Mouse (Mus musculus) myocyte (in vitro differentiated cells): ENCODE data around the gene Olfr986. TPM values are rescaled to one million over a fixed set of nuclear protein-coding genes. Genes with fewer than 3 reads are reported as not detected.
A peak's percentile ranks its signal among the peaks of the same experiment; 100 is the strongest.
"Not testable (repeated sequence)": the region's sequence is repeated elsewhere in the genome, so short reads cannot be mapped to it uniquely, and the experiment has no call there.

ENCODE experiments used
- H3K27me3 ChIP-seq: one replicate; pipeline ENCODE4 v1.6.1; 2011; ENCODE audit not compliant: control insufficient read depth, insufficient read depth, insufficient read length
- H3K36me3 ChIP-seq: one replicate; pipeline ENCODE4 v1.6.1; 2011; ENCODE audit not compliant: control insufficient read depth, insufficient read depth
- H3K4me2 ChIP-seq: one replicate; pipeline ENCODE4 v1.6.1; 2011; ENCODE audit warnings: low read depth, control low read depth
- H3K4me3 ChIP-seq: one replicate; pipeline ENCODE4 v1.5.1; 2011; ENCODE audit warnings: mild to moderate bottlenecking, control low read depth, moderate library complexity
- H3K79me2 ChIP-seq: one replicate; pipeline ENCODE4 v1.6.1; 2011; ENCODE audit not compliant: control insufficient read depth, insufficient read depth
- H3ac ChIP-seq: one replicate; pipeline ENCODE4 v1.6.1; 2011; ENCODE audit not compliant: control insufficient read depth, insufficient read length
- CEBPB ChIP-seq: IDR thresholded peaks from 2 replicates; pipeline ENCODE4 v1.6.1; 2011; ENCODE audit warnings: mild to moderate bottlenecking, moderate library complexity; ENCODE audit not compliant: poor library complexity, insufficient read depth, severe bottlenecking
- E2F4 ChIP-seq: IDR thresholded peaks from one replicate; pipeline ENCODE4 v1.6.1; 2011; ENCODE audit warnings: mild to moderate bottlenecking, control low read depth, moderate library complexity; ENCODE audit not compliant: insufficient read depth
- MAX ChIP-seq: IDR thresholded peaks from one replicate; pipeline ENCODE4 v1.6.1; 2011; ENCODE audit warnings: low read depth, mild to moderate bottlenecking, control low read depth
- MYOD1 ChIP-seq, 3 experiments: IDR thresholded peaks; one replicate each; pipeline ENCODE4 v1.6.1; 2011; ENCODE audit warnings: control low read depth in 2 of 3, low read depth in 2 of 3, mild to moderate bottlenecking in 2 of 3, moderate library complexity in 1 of 3; ENCODE audit not compliant: insufficient read length in 2 of 3, control insufficient read depth in 1 of 3
- MYOG ChIP-seq, 3 experiments: IDR thresholded peaks; one replicate each; pipeline ENCODE4 v1.6.1; 2011; ENCODE audit warnings: control low read depth in 2 of 3, low read depth in 2 of 3, mild to moderate bottlenecking in 2 of 3; ENCODE audit not compliant: insufficient read length in 2 of 3, control insufficient read depth in 1 of 3, insufficient read depth in 1 of 3
- POLR2A ChIP-seq: IDR thresholded peaks from one replicate; pipeline ENCODE4 v1.6.1; 2011; ENCODE audit warnings: low read depth, mild to moderate bottlenecking, control low read depth, moderate library complexity; ENCODE audit not compliant: insufficient read length
- POLR2AphosphoS2 ChIP-seq: IDR thresholded peaks from one replicate; pipeline ENCODE4 v1.6.1; 2011; ENCODE audit warnings: low read depth, control low read depth; ENCODE audit not compliant: insufficient read length
- REST ChIP-seq: IDR thresholded peaks from one replicate; pipeline ENCODE4 v1.6.1; 2011; ENCODE audit warnings: mild to moderate bottlenecking, control low read depth, moderate library complexity; ENCODE audit not compliant: insufficient read depth, insufficient read length
- SRF ChIP-seq: IDR thresholded peaks from one replicate; pipeline ENCODE4 v1.6.1; 2011; ENCODE audit warnings: low read depth; ENCODE audit not compliant: control insufficient read depth, insufficient read length
- TCF12 ChIP-seq: IDR thresholded peaks from one replicate; pipeline ENCODE4 v1.6.1; 2011; ENCODE audit warnings: mild to moderate bottlenecking, control low read depth; ENCODE audit not compliant: poor library complexity, insufficient read depth, severe bottlenecking
- TCF3 ChIP-seq: IDR thresholded peaks from one replicate; pipeline ENCODE4 v1.6.1; 2011; ENCODE audit warnings: low read depth, control low read depth; ENCODE audit not compliant: insufficient read length
- USF1 ChIP-seq: IDR thresholded peaks from one replicate; pipeline ENCODE4 v1.6.1; 2011; ENCODE audit warnings: low read depth, mild to moderate bottlenecking, control low read depth, moderate library complexity
- polyA plus RNA-seq: library from polyadenylated mRNA; unstranded; fragments of >200 nt; fragmentation: generic; extraction: Trizol; gene quantifications from one replicate; pipeline ENCODE4 v1.2.1, GENCODE M21; 2012; ENCODE audit warnings: missing spikeins

The Olfr986 gene
- polyA plus RNA-seq, 1 experiment = not detected

DNA sequence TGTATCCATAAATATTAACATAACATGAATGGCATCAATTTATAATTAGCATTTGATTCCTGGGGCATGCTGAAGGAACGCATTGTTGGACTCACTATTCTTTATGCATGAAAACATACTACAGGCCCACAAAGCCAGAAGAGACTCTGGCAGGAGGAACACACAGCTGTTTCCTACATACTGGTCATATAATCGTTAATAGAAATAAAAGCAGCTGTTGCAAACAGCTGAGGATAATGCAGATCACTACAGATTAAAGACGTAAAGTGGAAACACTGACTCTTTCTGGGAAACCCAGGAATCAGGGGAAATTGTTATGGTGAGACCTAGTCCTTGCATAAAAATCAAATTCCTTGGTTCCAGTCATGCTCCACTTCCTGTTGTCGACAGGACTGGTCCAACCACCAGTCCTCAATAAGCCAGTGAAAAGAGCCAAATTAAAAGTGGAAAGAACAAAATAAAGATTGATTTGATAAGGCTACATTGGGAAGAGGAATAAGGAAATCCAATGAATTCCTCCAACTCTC, 25.5 kb upstream of the Olfr986 start:
- peak; percentile 12 for TF ChIP-seq TCF12
- no peak for TF ChIP-seq CEBPB
- TF ChIP-seq MYOD1 (IDR thresholded peaks at IDR 0.05; ENCODE audit: control insufficient read depth in 1 of 3, insufficient read length in 2 of 3, low read depth in 2 of 3) = peak in 1 of 3 experiments; percentile 28
- TF ChIP-seq E2F4 = no peak
- TF ChIP-seq MAX = no peak
- no peak for TF ChIP-seq REST
- peak in 1 of 3 experiments; percentile 30 for TF ChIP-seq MYOG (IDR thresholded peaks at IDR 0.05; ENCODE audit: control insufficient read depth in 1 of 3, insufficient read depth in 1 of 3, insufficient read length in 2 of 3, low read depth in 2 of 3)
- no peak for TF ChIP-seq USF1
- no peak for TF ChIP-seq POLR2A
- TF ChIP-seq SRF = no peak
- H3K36me3 ChIP-seq = no peaks in the 10 kb centered on the region
- no peak overlapping the region for H3K4me3 ChIP-seq
- no peaks in the 10 kb centered on the region for H3K79me2 ChIP-seq
- H3K27me3 ChIP-seq = peaks cover 3% of the 10 kb centered on the region
- peak overlapping the region; percentile 2 for H3K4me2 ChIP-seq
- no peak overlapping the region for H3ac ChIP-seq

DNA sequence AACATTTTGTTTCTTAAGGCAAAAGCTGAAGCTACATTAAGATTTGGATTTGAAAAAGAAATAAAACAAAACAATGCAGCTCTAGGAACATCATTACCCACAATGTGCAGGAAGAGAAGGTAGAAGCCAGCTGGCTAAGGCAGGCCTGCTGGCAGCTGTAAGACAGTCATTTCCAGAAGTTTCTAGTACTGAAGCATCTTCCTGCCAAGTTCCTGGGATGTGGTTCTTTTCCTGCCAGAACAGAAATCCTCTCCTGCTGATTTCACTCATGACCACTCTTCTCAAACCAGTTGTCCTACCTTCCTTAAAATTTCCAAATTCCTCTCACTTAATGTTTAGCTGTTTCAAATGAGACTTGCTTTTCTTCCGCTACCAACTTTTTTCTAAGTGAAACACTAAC, 14.3 kb upstream of the Olfr986 start:
- Histone ChIP-seq H3K4me3 (no peak overlapping the region), H3ac (no peak overlapping the region), H3K4me2 (no peak overlapping the region), H3K36me3 (no peaks in the 10 kb centered on the region), H3K79me2 (no peaks in the 10 kb centered on the region), H3K27me3 (peaks cover 3% of the 10 kb centered on the region)
- TF ChIP-seq POLR2A = no peak
- no peak for TF ChIP-seq MAX
- no peak for TF ChIP-seq E2F4
- no peak for TF ChIP-seq MYOD1 (IDR thresholded peaks at IDR 0.05; ENCODE audit: control insufficient read depth in 1 of 3, insufficient read length in 2 of 3, low read depth in 2 of 3)
- TF ChIP-seq CEBPB = no peak
- TF ChIP-seq TCF12 = no peak
- TF ChIP-seq SRF = no peak
- no peak for TF ChIP-seq REST
- no peak for TF ChIP-seq USF1
- TF ChIP-seq TCF3 = no peak
- TF ChIP-seq POLR2AphosphoS2 = no peak
- TF ChIP-seq MYOG (IDR thresholded peaks at IDR 0.05; ENCODE audit: control insufficient read depth in 1 of 3, insufficient read depth in 1 of 3, insufficient read length in 2 of 3, low read depth in 2 of 3) = no peak

GRCm38 (mm10) chr9:40177017-40177416, 3.7 kb upstream of the Olfr986 start:
- H3K36me3 ChIP-seq = no peaks in the 10 kb centered on the region
- no peak overlapping the region for H3ac ChIP-seq
- no peak overlapping the region for H3K4me2 ChIP-seq
- H3K27me3 ChIP-seq = no peaks in the 10 kb centered on the region
- no peak overlapping the region for H3K4me3 ChIP-seq
- no peaks in the 10 kb centered on the region for H3K79me2 ChIP-seq
- TF ChIP-seq MYOG (IDR thresholded peaks at IDR 0.05; ENCODE audit: control insufficient read depth in 1 of 3, insufficient read depth in 1 of 3, insufficient read length in 2 of 3, low read depth in 2 of 3) (no peak), E2F4 (no peak), MAX (no peak), POLR2AphosphoS2 (no peak), TCF12 (no peak), POLR2A (no peak), REST (no peak)

GRCm38 (mm10) chr9:40185166-40185565, 4.4 kb downstream of the Olfr986 start:
- H3K79me2 ChIP-seq, H3ac ChIP-seq, H3K4me3 ChIP-seq, H3K36me3 ChIP-seq, H3K27me3 ChIP-seq, H3K4me2 ChIP-seq: not testable (repeated sequence)

DNA sequence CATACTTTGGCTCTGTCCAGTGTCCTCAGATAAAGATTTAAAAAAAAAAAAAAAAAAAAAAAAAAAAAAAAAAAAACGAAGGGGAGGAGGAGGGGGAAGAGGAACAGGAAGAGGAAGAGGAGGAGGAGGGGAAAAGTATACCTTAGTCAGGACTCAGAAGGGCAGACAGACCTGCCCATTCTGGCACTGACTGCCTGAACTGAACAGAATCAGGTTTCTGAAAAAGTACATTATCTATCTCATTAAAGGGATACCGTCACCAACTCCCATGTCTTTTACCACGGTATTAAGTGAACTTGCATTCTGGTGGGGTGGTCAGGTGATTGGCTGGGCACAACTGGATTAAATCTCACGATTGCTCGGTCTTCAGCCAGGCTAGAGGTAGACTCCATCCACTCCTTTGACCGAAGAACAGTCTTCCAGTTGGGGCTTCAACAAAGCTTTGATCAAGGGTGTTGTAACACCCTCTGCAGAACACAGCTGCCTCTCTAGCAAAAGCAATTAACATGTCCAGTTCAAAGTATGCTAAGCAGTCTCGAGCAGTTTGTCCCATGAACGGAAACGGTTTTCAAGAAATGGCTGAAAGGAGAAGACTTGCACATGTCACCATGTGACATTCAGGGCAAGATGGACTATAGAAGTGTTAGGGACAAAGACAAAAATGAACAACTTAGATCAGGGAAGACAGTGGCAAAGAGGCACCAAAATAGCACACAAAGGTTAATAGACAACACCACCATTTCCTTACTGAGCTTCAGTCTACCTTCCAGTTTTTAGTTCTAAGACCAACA, 10.6 kb downstream of the Olfr986 start:
- Histone ChIP-seq H3K4me3 (peak overlapping the region; percentile 53), H3ac (no peak overlapping the region), H3K27me3 (no peaks in the 10 kb centered on the region), H3K79me2 (peaks cover 11% of the 10 kb centered on the region), H3K36me3 (no peaks in the 10 kb centered on the region), H3K4me2 (peak overlapping the region; percentile 76)
- TF ChIP-seq TCF3 (no peak), POLR2AphosphoS2 (no peak), E2F4 (no peak), USF1 (no peak), MAX (no peak)
